Mouse (Mus musculus): ENCODE measurements at regions not wholly inside any gene's neighbourhood (a gene's known extent, or its start where the extent isn't known, plus 50 kb on each side); places are given as distances from the start of the nearest gene placed in this dataset.
A peak's percentile ranks its signal among the peaks of the same experiment; 100 is the strongest.

GRCm38 (mm10) chr2:8628007-8628406 lies 1118.6 kb upstream of the Celf2 start:
- Histone ChIP-seq H3K4me3 (ENCODE audit: low read length) (no peak overlapping the region), H3K4me2 (ENCODE audit: low read depth, low read length) (no peak overlapping the region), H3K9me3 (ENCODE audit: control insufficient read depth, low read length) (no peaks in the 10 kb centered on the region), H3K27me3 (ENCODE audit: control insufficient read depth, insufficient read depth, low read depth, low read length) (no peaks in the 10 kb centered on the region), H3K9ac (ENCODE audit: low read length) (no peak overlapping the region), H3K36me3 (ENCODE audit: control insufficient read depth, insufficient read depth, low read length) (no peaks in the 10 kb centered on the region), H3K27ac (ENCODE audit: low read length) (no peak overlapping the region), H3K4me1 (replicated peaks; ENCODE audit: control insufficient read depth, insufficient read depth, low read length) (no peaks in the 10 kb centered on the region)
- ATAC-seq (ENCODE audit: low read depth), result no peak
- WGBS, result 57% methylated on average over 1 of the region's 1 CpGs

- Histone ChIP-seq H3K27me3 (ENCODE audit: control insufficient read depth, insufficient read depth, low read depth, low read length) (no peaks in the 10 kb centered on the region), H3K4me1 (replicated peaks; ENCODE audit: control insufficient read depth, insufficient read depth, low read length) (no peaks in the 10 kb centered on the region), H3K4me3 (ENCODE audit: low read length) (no peak overlapping the region), H3K36me3 (ENCODE audit: control insufficient read depth, insufficient read depth, low read length) (no peaks in the 10 kb centered on the region), H3K9ac (ENCODE audit: low read length) (no peak overlapping the region), H3K9me3 (ENCODE audit: control insufficient read depth, low read length) (no peaks in the 10 kb centered on the region), H3K27ac (ENCODE audit: low read length) (no peak overlapping the region), H3K4me2 (ENCODE audit: low read depth, low read length) (no peak overlapping the region)
- no peak for ATAC-seq (ENCODE audit: low read depth)
- WGBS, result 89% methylated on average over 2 of the region's 2 CpGs
These were observed 1119.3 kb upstream of the Celf2 start for GRCm38 (mm10) chr2:8628485-8629208.

GRCm38 (mm10) chr2:8638082-8638481 lies 1128.7 kb upstream of the Celf2 start:
- Histone ChIP-seq H3K4me2 (ENCODE audit: low read depth, low read length) (peak overlapping the region; percentile 26), H3K27ac (ENCODE audit: low read length) (no peak overlapping the region), H3K4me1 (replicated peaks; ENCODE audit: control insufficient read depth, insufficient read depth, low read length) (no peaks in the 10 kb centered on the region), H3K27me3 (ENCODE audit: control insufficient read depth, insufficient read depth, low read depth, low read length) (no peaks in the 10 kb centered on the region), H3K9me3 (ENCODE audit: control insufficient read depth, low read length) (no peaks in the 10 kb centered on the region), H3K36me3 (ENCODE audit: control insufficient read depth, insufficient read depth, low read length) (no peaks in the 10 kb centered on the region), H3K4me3 (ENCODE audit: low read length) (no peak overlapping the region), H3K9ac (ENCODE audit: low read length) (no peak overlapping the region)
- no peak for ATAC-seq (ENCODE audit: low read depth)
- WGBS, result 10% methylated on average over 7 of the region's 7 CpGs

- no peaks in the 10 kb centered on the region for H3K36me3 ChIP-seq (ENCODE audit: control insufficient read depth, insufficient read depth, low read length)
- H3K9ac ChIP-seq (ENCODE audit: low read length), result no peak overlapping the region
- H3K9me3 ChIP-seq (ENCODE audit: control insufficient read depth, low read length), result no peaks in the 10 kb centered on the region
- H3K27ac ChIP-seq (ENCODE audit: low read length), result no peak overlapping the region
- no peaks in the 10 kb centered on the region for H3K27me3 ChIP-seq (ENCODE audit: control insufficient read depth, insufficient read depth, low read depth, low read length)
- no peak overlapping the region for H3K4me2 ChIP-seq (ENCODE audit: low read depth, low read length)
- no peak for ATAC-seq (ENCODE audit: low read depth)
- H3K4me1 ChIP-seq (replicated peaks; ENCODE audit: control insufficient read depth, insufficient read depth, low read length), result no peaks in the 10 kb centered on the region
- H3K4me3 ChIP-seq (ENCODE audit: low read length), result no peak overlapping the region
- WGBS, result 61% methylated on average over 3 of the region's 3 CpGs
These were observed 1129.9 kb upstream of the Celf2 start for GRCm38 (mm10) chr2:8639282-8639681.

GRCm38 (mm10) chr2:8645463-8645862 lies 1136.1 kb upstream of the Celf2 start:
- ATAC-seq (ENCODE audit: low read depth), result no peak
- Histone ChIP-seq H3K27me3 (ENCODE audit: control insufficient read depth, insufficient read depth, low read depth, low read length) (no peaks in the 10 kb centered on the region), H3K36me3 (ENCODE audit: control insufficient read depth, insufficient read depth, low read length) (no peaks in the 10 kb centered on the region), H3K27ac (ENCODE audit: low read length) (no peak overlapping the region), H3K9ac (ENCODE audit: low read length) (no peak overlapping the region), H3K4me2 (ENCODE audit: low read depth, low read length) (no peak overlapping the region), H3K9me3 (ENCODE audit: control insufficient read depth, low read length) (no peaks in the 10 kb centered on the region), H3K4me1 (replicated peaks; ENCODE audit: control insufficient read depth, insufficient read depth, low read length) (no peaks in the 10 kb centered on the region), H3K4me3 (ENCODE audit: low read length) (no peak overlapping the region)
- 15% methylated on average over 1 of the region's 1 CpGs for WGBS

- Histone ChIP-seq H3K4me2 (ENCODE audit: low read depth, low read length) (no peak overlapping the region), H3K4me1 (replicated peaks; ENCODE audit: control insufficient read depth, insufficient read depth, low read length) (no peaks in the 10 kb centered on the region), H3K9ac (ENCODE audit: low read length) (no peak overlapping the region), H3K4me3 (ENCODE audit: low read length) (no peak overlapping the region), H3K9me3 (ENCODE audit: control insufficient read depth, low read length) (no peaks in the 10 kb centered on the region), H3K27me3 (ENCODE audit: control insufficient read depth, insufficient read depth, low read depth, low read length) (no peaks in the 10 kb centered on the region), H3K27ac (ENCODE audit: low read length) (no peak overlapping the region), H3K36me3 (ENCODE audit: control insufficient read depth, insufficient read depth, low read length) (no peaks in the 10 kb centered on the region)
- WGBS, result 83% methylated on average over 7 of the region's 7 CpGs
- ATAC-seq (ENCODE audit: low read depth), result no peak
These were observed 1151.2 kb upstream of the Celf2 start for GRCm38 (mm10) chr2:8660544-8660943.

GRCm38 (mm10) chr2:8673751-8674378 lies 1164.5 kb upstream of the Celf2 start:
- no peaks in the 10 kb centered on the region for H3K4me1 ChIP-seq (replicated peaks; ENCODE audit: control insufficient read depth, insufficient read depth, low read length)
- H3K27ac ChIP-seq (ENCODE audit: low read length), result no peak overlapping the region
- H3K9me3 ChIP-seq (ENCODE audit: control insufficient read depth, low read length), result no peaks in the 10 kb centered on the region
- H3K4me3 ChIP-seq (ENCODE audit: low read length), result no peak overlapping the region
- H3K27me3 ChIP-seq (ENCODE audit: control insufficient read depth, insufficient read depth, low read depth, low read length), result no peaks in the 10 kb centered on the region; the same call in 1 of the 2 replicates
- 17% methylated on average over 10 of the region's 10 CpGs for WGBS
- no peak overlapping the region for H3K4me2 ChIP-seq (ENCODE audit: low read depth, low read length)
- no peak for ATAC-seq (ENCODE audit: low read depth)
- no peaks in the 10 kb centered on the region for H3K36me3 ChIP-seq (ENCODE audit: control insufficient read depth, insufficient read depth, low read length)
- H3K9ac ChIP-seq (ENCODE audit: low read length), result no peak overlapping the region

GRCm38 (mm10) chr2:8675537-8675936 lies 1166.2 kb upstream of the Celf2 start:
- 59% methylated on average over 4 of the region's 4 CpGs for WGBS
- H3K27ac ChIP-seq (ENCODE audit: low read length), result no peak overlapping the region
- no peak for ATAC-seq (ENCODE audit: low read depth)
- H3K4me3 ChIP-seq (ENCODE audit: low read length), result no peak overlapping the region
- H3K4me2 ChIP-seq (ENCODE audit: low read depth, low read length), result no peak overlapping the region
- H3K36me3 ChIP-seq (ENCODE audit: control insufficient read depth, insufficient read depth, low read length), result no peaks in the 10 kb centered on the region
- H3K27me3 ChIP-seq (ENCODE audit: control insufficient read depth, insufficient read depth, low read depth, low read length), result no peaks in the 10 kb centered on the region; the same call in 1 of the 2 replicates
- H3K9me3 ChIP-seq (ENCODE audit: control insufficient read depth, low read length), result no peaks in the 10 kb centered on the region
- no peaks in the 10 kb centered on the region for H3K4me1 ChIP-seq (replicated peaks; ENCODE audit: control insufficient read depth, insufficient read depth, low read length)
- no peak overlapping the region for H3K9ac ChIP-seq (ENCODE audit: low read length)

- H3K4me1 ChIP-seq (replicated peaks; ENCODE audit: control insufficient read depth, insufficient read depth, low read length), result no peaks in the 10 kb centered on the region
- H3K9ac ChIP-seq (ENCODE audit: low read length), result no peak overlapping the region
- H3K9me3 ChIP-seq (ENCODE audit: control insufficient read depth, low read length), result no peaks in the 10 kb centered on the region
- WGBS, result 9% methylated on average over 4 of the region's 4 CpGs
- no peaks in the 10 kb centered on the region for H3K36me3 ChIP-seq (ENCODE audit: control insufficient read depth, insufficient read depth, low read length)
- H3K27me3 ChIP-seq (ENCODE audit: control insufficient read depth, insufficient read depth, low read depth, low read length), result no peaks in the 10 kb centered on the region; the same call in 1 of the 2 replicates
- no peak overlapping the region for H3K4me3 ChIP-seq (ENCODE audit: low read length)
- no peak overlapping the region for H3K4me2 ChIP-seq (ENCODE audit: low read depth, low read length)
- H3K27ac ChIP-seq (ENCODE audit: low read length), result no peak overlapping the region
- no peak for ATAC-seq (ENCODE audit: low read depth)
These were observed 1167.2 kb upstream of the Celf2 start for GRCm38 (mm10) chr2:8676546-8676945.

Data from lung, embryonic 16.5 days (tissue).